Mouse (Mus musculus) gastrocnemius, adult 18-20 months (tissue): ENCODE data around the gene Slc31a2. TPM values are rescaled to one million over a fixed set of nuclear protein-coding genes. Genes with fewer than 3 reads are reported as not detected.

ENCODE experiments used
- DNase-seq: peaks from one replicate; pipeline ENCODE4 v3.0.0; 2021; ENCODE audit warnings: low spot score
- total RNA-seq, 2 experiments: library from RNA; stranded (reverse); gene quantifications; 2 replicates each; pipeline ENCODE4 v1.2.3; 2021

Gene Slc31a2
- total RNA-seq, 2 experiments from 2014 or later, result 5.3 to 6.2 TPM

DNA sequence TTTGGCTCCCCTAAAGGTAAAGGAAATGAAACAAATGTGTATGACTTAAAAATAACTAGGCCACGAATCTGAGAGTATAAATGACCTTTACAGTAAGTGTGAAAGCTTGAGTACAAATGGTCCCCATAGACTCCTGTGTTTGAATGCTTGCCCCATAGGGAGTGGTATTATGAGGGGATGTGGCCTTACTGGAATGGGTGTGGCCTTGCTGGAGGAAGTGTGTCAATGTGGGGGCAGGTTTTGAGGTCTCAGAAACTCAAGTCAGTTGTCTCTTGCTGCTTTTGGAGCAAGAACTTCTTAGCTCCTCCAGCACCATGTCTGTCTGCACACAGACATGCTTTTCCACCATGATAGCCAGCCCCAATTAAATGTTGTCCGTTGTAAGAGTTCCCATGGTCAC lies 54.1 kb downstream of the Slc31a2 start:
- DNase-seq, result no peak

DNA sequence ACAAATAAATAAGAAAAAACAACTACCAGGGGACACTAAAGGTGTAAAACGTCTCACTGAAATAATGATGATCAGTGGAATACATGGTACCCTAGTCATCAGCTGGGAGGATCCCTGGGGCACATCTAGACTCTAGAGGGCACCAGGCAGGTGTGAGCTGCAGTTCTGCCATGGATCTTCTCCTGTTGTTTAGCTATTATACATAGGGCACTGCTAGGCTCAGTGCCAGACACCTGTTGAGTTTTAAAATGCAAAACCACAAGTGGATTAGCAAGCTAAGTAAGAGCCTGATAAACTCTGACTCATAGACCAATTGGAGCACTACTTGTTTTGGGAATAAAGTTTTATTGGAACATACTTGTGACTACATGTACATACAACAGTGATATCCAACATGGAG lies 55.9 kb downstream of the Slc31a2 start:
- DNase-seq, result no peak

DNA sequence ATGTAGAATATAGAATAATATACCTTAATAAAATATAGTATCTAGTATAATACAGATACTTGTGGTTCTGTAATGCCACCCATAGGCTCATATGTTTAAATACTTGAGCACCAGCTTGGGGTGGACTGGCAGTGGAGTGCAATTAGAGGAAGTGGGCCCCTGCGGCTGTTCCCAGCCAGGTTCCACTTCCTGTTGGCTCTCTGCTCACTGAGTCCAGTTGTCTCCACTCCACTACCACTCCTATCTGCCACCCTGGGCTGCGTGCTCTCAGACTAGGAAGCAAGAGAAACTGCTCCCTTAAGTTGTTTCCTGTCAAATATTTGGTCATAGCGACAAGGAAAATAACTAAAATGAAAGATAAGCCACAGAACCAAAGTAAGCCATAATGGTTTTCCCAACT lies 60.3 kb downstream of the Slc31a2 start:
- no peak for DNase-seq

DNA sequence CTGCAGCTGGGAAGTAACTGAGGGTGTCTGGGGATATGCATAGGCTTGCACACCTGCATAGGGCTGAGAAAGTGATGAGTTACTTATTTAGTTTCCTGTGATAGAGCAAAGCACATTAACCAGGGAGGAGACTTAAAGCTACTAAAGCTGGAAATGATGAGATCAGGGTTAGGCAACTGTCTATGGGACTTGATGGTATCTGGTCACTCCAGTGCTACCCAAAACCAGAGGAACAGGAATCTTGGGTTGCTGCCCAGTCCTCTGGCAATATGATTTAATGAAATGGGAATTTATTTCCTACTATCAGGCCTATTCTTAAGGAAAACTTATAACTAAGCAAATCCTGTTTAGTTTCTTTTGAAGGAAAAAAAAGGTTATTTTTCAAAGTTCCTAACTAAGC lies 63.7 kb downstream of the Slc31a2 start:
- DNase-seq, result no peak

DNA sequence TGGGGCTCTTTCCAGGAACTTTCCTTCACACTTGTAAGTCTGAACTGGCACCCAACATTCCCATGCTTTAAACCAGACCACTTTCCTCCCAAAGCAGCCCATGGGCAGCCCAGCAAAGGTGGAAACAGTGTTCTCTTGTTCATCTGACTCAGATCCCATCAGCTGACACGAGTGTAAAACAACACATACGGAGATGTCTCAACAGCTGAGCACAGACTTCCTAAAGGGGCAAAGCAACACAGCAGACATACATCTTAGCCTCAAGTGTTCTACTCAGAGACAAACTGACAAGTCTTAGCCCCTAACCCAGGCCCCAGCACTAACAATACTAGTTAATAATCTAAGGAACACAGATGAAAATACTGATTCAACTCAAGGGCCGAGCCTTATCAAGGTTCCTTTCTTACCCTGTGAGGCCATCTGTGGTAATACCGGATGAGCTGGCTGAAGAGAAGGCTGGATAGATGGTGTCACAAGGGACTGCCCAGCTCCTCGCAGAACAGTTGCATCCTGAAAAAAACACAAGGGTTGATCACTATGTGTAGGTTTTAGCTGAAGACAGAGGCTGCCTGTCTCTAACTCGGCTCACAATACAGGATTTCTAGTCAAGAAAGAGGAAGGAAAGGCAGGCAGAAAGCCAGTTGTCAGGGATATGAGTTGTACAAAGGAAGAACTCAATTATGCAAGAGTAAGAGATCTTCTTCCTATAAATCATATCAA lies 66.7 kb downstream of the Slc31a2 start:
- DNase-seq, result no peak

DNA sequence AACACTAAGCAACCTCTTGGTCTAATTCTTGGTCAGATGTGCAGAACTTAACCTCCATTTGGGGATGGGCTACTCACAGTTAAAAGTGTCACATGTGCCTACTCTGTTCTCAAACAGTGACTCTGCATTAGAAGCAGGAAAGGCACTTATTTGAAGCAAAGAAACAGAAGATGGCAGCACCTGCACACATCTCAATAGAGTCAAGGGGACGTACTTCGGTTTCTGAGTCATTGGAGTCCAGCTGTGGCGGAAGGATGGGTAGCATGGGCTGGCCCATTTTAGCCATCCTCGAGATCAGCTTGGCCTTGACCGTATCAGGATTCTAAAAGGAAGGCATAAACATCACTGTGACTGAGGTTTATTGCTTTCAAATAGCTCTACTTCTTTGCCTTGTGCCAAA lies 69.6 kb downstream of the Slc31a2 start:
- no peak for DNase-seq

DNA sequence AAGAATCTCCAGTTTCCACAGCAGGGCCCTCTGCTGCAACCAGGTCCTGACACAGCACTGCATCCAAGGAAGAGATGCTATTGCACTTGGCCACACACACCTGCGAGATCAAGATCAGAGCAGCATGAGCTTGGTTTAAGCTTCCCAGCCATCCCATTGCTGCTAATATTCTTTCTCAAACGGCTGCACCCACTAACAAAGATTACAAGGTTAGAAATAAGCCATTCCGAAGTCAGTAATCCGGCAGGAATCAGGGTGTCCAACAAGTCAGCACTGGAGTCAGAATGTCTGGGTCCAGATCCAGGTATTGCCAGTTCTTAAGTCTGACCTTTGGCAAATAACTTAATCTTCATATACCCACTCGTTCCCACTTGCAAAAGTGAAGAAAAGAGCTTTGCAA lies 76.2 kb downstream of the Slc31a2 start:
- DNase-seq, result no peak

DNA sequence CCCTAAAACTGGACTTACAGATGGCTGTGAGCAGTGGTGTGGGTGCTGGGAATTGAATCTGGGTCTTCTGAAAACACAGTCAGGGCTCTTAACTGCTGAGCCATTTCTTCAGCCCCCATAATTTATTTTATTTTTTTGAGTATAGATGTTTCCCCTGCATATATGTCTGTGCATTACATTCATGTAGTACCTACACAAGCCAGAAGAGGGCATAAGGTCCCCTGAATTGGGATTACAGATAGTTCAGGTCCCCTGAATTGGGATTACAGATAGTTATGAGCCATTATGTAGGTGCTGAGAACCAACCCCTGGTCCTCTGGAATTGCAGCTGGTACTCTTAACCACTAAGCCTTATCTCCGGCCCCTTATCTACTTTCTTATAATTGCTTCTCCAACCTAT lies 81.6 kb downstream of the Slc31a2 start:
- DNase-seq, result no peak

DNA sequence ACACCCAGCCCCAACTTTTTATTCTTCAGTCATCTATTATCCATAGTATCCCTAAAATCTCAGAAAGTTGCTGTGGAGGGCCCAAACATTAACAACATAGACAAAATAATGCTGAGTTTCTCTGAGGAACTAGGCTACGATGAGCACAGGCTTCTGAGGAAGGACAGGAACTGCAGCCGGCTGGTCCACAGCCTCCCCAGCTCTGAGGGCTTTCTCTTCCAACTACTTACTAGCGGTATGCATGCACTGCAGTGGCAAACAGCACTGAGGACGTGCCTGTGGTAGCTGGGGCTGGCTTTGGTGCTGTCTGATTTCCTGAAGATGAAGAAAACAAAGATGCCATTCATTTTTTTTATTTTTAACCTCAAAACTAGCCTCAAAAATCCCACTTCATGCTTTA lies 83.5 kb downstream of the Slc31a2 start:
- DNase-seq, result no peak

DNA sequence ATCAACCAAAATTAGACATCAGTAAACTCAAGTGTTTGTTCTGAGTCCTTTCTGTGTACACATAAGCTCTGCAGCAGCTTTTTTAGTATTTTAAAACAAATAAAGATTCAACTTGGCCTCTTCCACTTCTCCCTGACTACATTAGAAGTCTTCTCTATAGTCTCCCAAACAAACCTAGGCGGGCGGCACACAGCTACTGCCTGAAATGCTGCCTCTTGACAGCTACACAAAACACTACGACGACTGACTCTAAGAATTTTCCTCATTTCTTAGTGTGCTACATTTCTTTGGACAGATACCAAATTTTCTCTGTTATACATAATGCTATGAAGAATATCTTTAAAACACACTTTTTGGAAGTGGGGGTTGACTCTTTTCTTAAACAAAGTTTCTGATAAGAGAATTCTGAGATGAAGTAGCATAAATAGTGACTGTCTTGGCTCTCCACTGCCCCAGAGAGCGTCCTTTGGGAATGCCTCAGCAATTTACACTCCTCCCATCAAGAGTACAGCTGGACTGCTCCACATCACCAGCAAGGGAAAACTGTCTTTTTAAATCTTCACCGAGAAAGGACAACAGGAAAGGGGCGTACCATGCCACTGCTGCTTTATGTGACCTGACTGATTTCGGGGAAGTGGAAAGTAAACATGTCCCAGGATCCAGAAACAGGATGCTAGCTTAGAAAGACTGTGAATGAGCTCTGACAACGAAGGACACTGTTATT lies 85.4 kb downstream of the Slc31a2 start:
- DNase-seq, result no peak

Other genes starting within 250 kb of the Slc31a2 start
- gene Mup20, start 208.4 kb upstream of the Slc31a2 start, total RNA-seq, result under 1 TPM in 1 of 2 experiments, not detected in 1; 0.40 TPM
- gene Mup3, start 175.2 kb upstream of the Slc31a2 start, total RNA-seq, result 1 to 10 TPM in 1 of 2 experiments, not detected in 1; 3.5 TPM
- gene Mup21, start 111.7 kb upstream of the Slc31a2 start, total RNA-seq, result not detected
- gene Zfp37, start 31.5 kb upstream of the Slc31a2 start, total RNA-seq, result 1 to 10 TPM in 1 of 2 experiments, under 1 TPM in 1; 0.82 to 1.3 TPM
- gene Fkbp15, start 98.0 kb downstream of the Slc31a2 start, total RNA-seq, result 10 to 100 TPM; 11.5 to 11.6 TPM
- gene Slc31a1, start 98.2 kb downstream of the Slc31a2 start, total RNA-seq, result 1 to 10 TPM; 8.5 to 9.7 TPM
- 10 to 100 TPM; 50.0 to 51.6 TPM for gene Cdc26, start 146.1 kb downstream of the Slc31a2 start, total RNA-seq
- 10 to 100 TPM; 16.1 to 17.3 TPM for gene Prpf4, start 146.2 kb downstream of the Slc31a2 start, total RNA-seq
- gene Rnf183, start 172.7 kb downstream of the Slc31a2 start, total RNA-seq, result not detected
- under 1 TPM; 0.25 to 0.64 TPM for gene Wdr31, start 208.3 kb downstream of the Slc31a2 start, total RNA-seq
- gene Bspry, start 217.5 kb downstream of the Slc31a2 start, total RNA-seq, result not detected
- gene Hdhd3, start 240.9 kb downstream of the Slc31a2 start, total RNA-seq, result 1 to 10 TPM; 1.1 to 1.3 TPM